Mouse (Mus musculus) liver, adult 2 months (tissue): ENCODE results near the gene Pdzrn3. TPM values are rescaled to one million over a fixed set of nuclear protein-coding genes. Genes with fewer than 3 reads are reported as not detected.
A peak's percentile ranks its signal among the peaks of the same experiment; 100 is the strongest.

Experiments
- DNase-seq: peaks from one replicate; pipeline ENCODE4 v3.0.0-alpha.2; 2011; ENCODE audit warnings: low read depth, low spot score; ENCODE audit errors: extremely low read depth
- H3K27ac ChIP-seq: fragments of 200-500 bp; replicated peaks from 2 replicates; pipeline ENCODE4 v1.5.1; 2012; ENCODE audit warnings: low read depth, mild to moderate bottlenecking, control low read depth, inconsistent platforms, low read length; ENCODE audit not compliant: insufficient read depth
- H3K27me3 ChIP-seq: fragments of 200-500 bp; 2 replicates; pipeline ENCODE4 v1.6.1; 2012; ENCODE audit warnings: mild to moderate bottlenecking, moderate library complexity, low read length, inconsistent platforms; ENCODE audit not compliant: control insufficient read depth, insufficient read depth
- H3K36me3 ChIP-seq: fragments of 200-500 bp; 2 replicates; pipeline ENCODE4 v1.6.1; 2012; ENCODE audit warnings: low read length, inconsistent platforms; ENCODE audit not compliant: control insufficient read depth, insufficient read depth
- H3K4me1 ChIP-seq: fragments of 200-500 bp; 2 replicates; pipeline ENCODE4 v1.6.1; 2011; ENCODE audit warnings: low read length; ENCODE audit not compliant: control insufficient read depth, insufficient read depth
- H3K4me3 ChIP-seq: fragments of 200-500 bp; 2 replicates; pipeline ENCODE4 v1.5.1; 2011; ENCODE audit warnings: low read depth, mild to moderate bottlenecking, control low read depth, low read length, moderate library complexity; ENCODE audit not compliant: insufficient read depth
- H3K79me2 ChIP-seq: fragments of 200-500 bp; 2 replicates; pipeline ENCODE4 v1.6.1; 2012; ENCODE audit warnings: inconsistent platforms, mild to moderate bottlenecking, low read length, moderate library complexity; ENCODE audit not compliant: control insufficient read depth, insufficient read depth
- H3K9ac ChIP-seq: fragments of 200-500 bp; 2 replicates; pipeline ENCODE4 v1.6.1; 2012; ENCODE audit warnings: low read depth, mild to moderate bottlenecking, control low read depth, inconsistent platforms, low read length
- CTCF ChIP-seq: fragments of 200-500 bp; IDR thresholded peaks from 2 replicates; pipeline ENCODE4 v1.5.1; 2011; ENCODE audit warnings: low read depth, low read length, control low read depth
- POLR2A ChIP-seq: fragments of 200-500 bp; IDR thresholded peaks from 2 replicates; pipeline ENCODE4 v1.6.1; 2011; ENCODE audit warnings: low read length, control low read depth; ENCODE audit not compliant: insufficient read depth; ENCODE audit errors: extremely low read depth
- WGBS: fragments of 180-500 bp; shearing (Covaris S2); methylation state at CpG from one replicate; pipeline ENCODE4 v1.1.7; 2018; 5-methylcytosine and 5-hydroxymethylcytosine counted together
- polyA plus RNA-seq: library from polyadenylated mRNA; depleted of rRNA; stranded (reverse); fragments of >200 nt; gene quantifications from 2 replicates; pipeline ENCODE4 v1.2.3, GENCODE M21; 2012
- total RNA-seq: library from RNA; depleted of rRNA; stranded (reverse); fragments of >200 nt; gene quantifications from 2 replicates; pipeline ENCODE4 v1.2.3, GENCODE M21; 2014

The Pdzrn3 gene
- total and polyA plus RNA-seq, 2 experiments: 2.9 to 3.2 TPM

- H3K4me1 ChIP-seq: no peaks in the 10 kb centered on the region
- no peaks in the 10 kb centered on the region for H3K36me3 ChIP-seq
- H3K4me3 ChIP-seq: no peak overlapping the region
- WGBS: 17% methylated on average over 5 of the region's 5 CpGs
- H3K79me2 ChIP-seq: no peaks in the 10 kb centered on the region; the same call in 1 of the 2 replicates
- no peaks in the 10 kb centered on the region for H3K27me3 ChIP-seq
- peak; percentile 67 for DNase-seq
- TF ChIP-seq CTCF (no peak), POLR2A (no peak)
- no peak overlapping the region for H3K9ac ChIP-seq
- H3K27ac ChIP-seq: no peak overlapping the region
Observed at GRCm38 (mm10) chr6:101251160-101251559, 126.5 kb downstream of the Pdzrn3 start.

GRCm38 (mm10) chr6:101246137-101246536 lies 131.6 kb downstream of the Pdzrn3 start:
- H3K4me3 ChIP-seq: no peak overlapping the region
- no peaks in the 10 kb centered on the region for H3K4me1 ChIP-seq
- no peak overlapping the region for H3K27ac ChIP-seq
- no peak overlapping the region for H3K9ac ChIP-seq
- WGBS: 86% methylated on average over 4 of the region's 4 CpGs
- no peak for DNase-seq
- H3K79me2 ChIP-seq: peaks cover 2% of the 10 kb centered on the region; the same call in 1 of the 2 replicates
- no peaks in the 10 kb centered on the region for H3K27me3 ChIP-seq
- TF ChIP-seq POLR2A (no peak), CTCF (no peak)
- H3K36me3 ChIP-seq: no peaks in the 10 kb centered on the region

GRCm38 (mm10) chr6:101244355-101244754 lies 133.3 kb downstream of the Pdzrn3 start:
- H3K36me3 ChIP-seq: no peaks in the 10 kb centered on the region
- H3K27ac ChIP-seq: no peak overlapping the region
- H3K9ac ChIP-seq: no peak overlapping the region
- DNase-seq: no peak
- H3K4me3 ChIP-seq: no peak overlapping the region
- H3K79me2 ChIP-seq: peaks cover 2% of the 10 kb centered on the region; the same call in 1 of the 2 replicates
- TF ChIP-seq CTCF (no peak), POLR2A (no peak)
- no peaks in the 10 kb centered on the region for H3K4me1 ChIP-seq
- 87% methylated on average over 3 of the region's 3 CpGs for WGBS
- no peaks in the 10 kb centered on the region for H3K27me3 ChIP-seq

DNA sequence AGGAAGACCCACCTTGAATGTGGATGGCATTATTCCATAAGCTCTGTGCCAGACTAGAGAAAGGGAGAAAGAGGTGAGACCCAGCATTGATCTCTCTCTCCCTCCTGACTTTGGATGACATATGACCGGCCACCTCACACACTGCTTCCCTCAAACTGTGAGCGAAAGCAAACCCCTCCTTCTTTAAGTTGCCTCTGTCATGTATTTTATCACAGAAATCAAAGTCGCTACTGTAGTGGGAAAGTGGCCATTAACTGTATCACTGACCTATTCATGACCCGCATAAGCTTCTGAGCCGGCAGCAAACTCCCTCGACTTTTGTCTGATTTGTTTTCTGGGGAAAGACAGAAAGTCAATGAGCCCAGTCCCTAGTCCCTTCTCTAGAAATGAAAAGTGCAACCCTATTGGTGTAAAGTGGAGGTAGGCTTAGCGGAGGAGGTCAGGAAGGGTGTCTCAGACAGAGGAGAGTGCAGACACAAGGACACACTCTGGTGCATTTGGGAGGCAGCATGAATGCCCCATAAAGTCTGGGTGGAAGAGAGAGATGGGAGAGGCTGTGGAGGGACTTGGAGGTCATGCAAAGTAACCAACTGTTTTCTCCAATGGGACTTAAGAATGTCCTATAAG lies 134.4 kb downstream of the Pdzrn3 start:
- H3K27me3 ChIP-seq: no peaks in the 10 kb centered on the region
- H3K4me1 ChIP-seq: no peaks in the 10 kb centered on the region
- TF ChIP-seq POLR2A (no peak), CTCF (no peak)
- WGBS: 83% methylated on average over 7 of the region's 7 CpGs
- no peak for DNase-seq
- no peaks in the 10 kb centered on the region for H3K36me3 ChIP-seq
- no peak overlapping the region for H3K9ac ChIP-seq
- H3K79me2 ChIP-seq: peaks cover 2% of the 10 kb centered on the region; the same call in 1 of the 2 replicates
- no peak overlapping the region for H3K4me3 ChIP-seq
- H3K27ac ChIP-seq: no peak overlapping the region

- H3K79me2 ChIP-seq: no peaks in the 10 kb centered on the region
- no peak overlapping the region for H3K4me3 ChIP-seq
- H3K4me1 ChIP-seq: no peaks in the 10 kb centered on the region
- H3K9ac ChIP-seq: no peak overlapping the region
- DNase-seq: no peak
- no peaks in the 10 kb centered on the region for H3K27me3 ChIP-seq
- WGBS: 77% methylated on average over 5 of the region's 5 CpGs
- no peak for TF ChIP-seq POLR2A
- no peak for TF ChIP-seq CTCF
- H3K36me3 ChIP-seq: no peaks in the 10 kb centered on the region
- H3K27ac ChIP-seq: no peak overlapping the region
Observed at GRCm38 (mm10) chr6:101236641-101237246, 141.0 kb downstream of the Pdzrn3 start.

GRCm38 (mm10) chr6:101236230-101236629 lies 141.5 kb downstream of the Pdzrn3 start:
- Histone ChIP-seq H3K27me3 (no peaks in the 10 kb centered on the region), H3K27ac (no peak overlapping the region), H3K79me2 (no peaks in the 10 kb centered on the region), H3K9ac (no peak overlapping the region), H3K36me3 (no peaks in the 10 kb centered on the region), H3K4me1 (no peaks in the 10 kb centered on the region), H3K4me3 (no peak overlapping the region)
- WGBS: 96% methylated on average over 7 of the region's 7 CpGs
- no peak for TF ChIP-seq CTCF
- no peak for TF ChIP-seq POLR2A
- DNase-seq: no peak
